Mouse (Mus musculus) liver, adult 2 months (tissue): Measurements from ENCODE around the gene Atp6v0e. TPM values are rescaled to one million over a fixed set of nuclear protein-coding genes. Genes with fewer than 3 reads are reported as not detected.
A peak's percentile ranks its signal among the peaks of the same experiment; 100 is the strongest.

Source experiments
- DNase-seq: peaks from one replicate; pipeline ENCODE4 v3.0.0-alpha.2; 2011; ENCODE audit warnings: low read depth, low spot score; ENCODE audit errors: extremely low read depth
- H3K27ac ChIP-seq: fragments of 200-500 bp; replicated peaks from 2 replicates; pipeline ENCODE4 v1.5.1; 2012; ENCODE audit warnings: low read depth, mild to moderate bottlenecking, control low read depth, inconsistent platforms, low read length; ENCODE audit not compliant: insufficient read depth
- H3K27me3 ChIP-seq: fragments of 200-500 bp; 2 replicates; pipeline ENCODE4 v1.6.1; 2012; ENCODE audit warnings: mild to moderate bottlenecking, moderate library complexity, low read length, inconsistent platforms; ENCODE audit not compliant: control insufficient read depth, insufficient read depth
- H3K36me3 ChIP-seq: fragments of 200-500 bp; 2 replicates; pipeline ENCODE4 v1.6.1; 2012; ENCODE audit warnings: low read length, inconsistent platforms; ENCODE audit not compliant: control insufficient read depth, insufficient read depth
- H3K4me1 ChIP-seq: fragments of 200-500 bp; 2 replicates; pipeline ENCODE4 v1.6.1; 2011; ENCODE audit warnings: low read length; ENCODE audit not compliant: control insufficient read depth, insufficient read depth
- H3K4me3 ChIP-seq: fragments of 200-500 bp; 2 replicates; pipeline ENCODE4 v1.5.1; 2011; ENCODE audit warnings: low read depth, mild to moderate bottlenecking, control low read depth, low read length, moderate library complexity; ENCODE audit not compliant: insufficient read depth
- H3K79me2 ChIP-seq: fragments of 200-500 bp; 2 replicates; pipeline ENCODE4 v1.6.1; 2012; ENCODE audit warnings: inconsistent platforms, mild to moderate bottlenecking, low read length, moderate library complexity; ENCODE audit not compliant: control insufficient read depth, insufficient read depth
- H3K9ac ChIP-seq: fragments of 200-500 bp; 2 replicates; pipeline ENCODE4 v1.6.1; 2012; ENCODE audit warnings: low read depth, mild to moderate bottlenecking, control low read depth, inconsistent platforms, low read length
- CTCF ChIP-seq: fragments of 200-500 bp; IDR thresholded peaks from 2 replicates; pipeline ENCODE4 v1.5.1; 2011; ENCODE audit warnings: low read depth, low read length, control low read depth
- POLR2A ChIP-seq: fragments of 200-500 bp; IDR thresholded peaks from 2 replicates; pipeline ENCODE4 v1.6.1; 2011; ENCODE audit warnings: low read length, control low read depth; ENCODE audit not compliant: insufficient read depth; ENCODE audit errors: extremely low read depth
- WGBS: fragments of 180-500 bp; shearing (Covaris S2); methylation state at CpG from one replicate; pipeline ENCODE4 v1.1.7; 2018; 5-methylcytosine and 5-hydroxymethylcytosine counted together
- polyA plus RNA-seq: library from polyadenylated mRNA; depleted of rRNA; stranded (reverse); fragments of >200 nt; gene quantifications from 2 replicates; pipeline ENCODE4 v1.2.3, GENCODE M21; 2012
- total RNA-seq: library from RNA; depleted of rRNA; stranded (reverse); fragments of >200 nt; gene quantifications from 2 replicates; pipeline ENCODE4 v1.2.3, GENCODE M21; 2014

Atp6v0e gene
- total and polyA plus RNA-seq, 2 experiments = 108 to 122 TPM

GRCm38 (mm10) chr17:26662204-26662603 is 827 bp upstream of the Atp6v0e start:
- Histone ChIP-seq H3K4me1 (peaks cover 5% of the 10 kb centered on the region; the same call in 1 of the 2 replicates), H3K27ac (no peak overlapping the region), H3K9ac (no peak overlapping the region), H3K36me3 (no peaks in the 10 kb centered on the region), H3K27me3 (no peaks in the 10 kb centered on the region), H3K4me3 (no peak overlapping the region), H3K79me2 (no peaks in the 10 kb centered on the region)
- 85% methylated on average over 5 of the region's 5 CpGs for WGBS
- no peak for TF ChIP-seq POLR2A
- TF ChIP-seq CTCF = no peak
- DNase-seq = no peak

GRCm38 (mm10) chr17:26665600-26665999 is 2.6 kb downstream of the Atp6v0e start:
- peaks cover 5% of the 10 kb centered on the region; the same call in 1 of the 2 replicates for H3K4me1 ChIP-seq
- TF ChIP-seq CTCF = no peak
- no peak for TF ChIP-seq POLR2A
- DNase-seq = no peak
- H3K4me3 ChIP-seq = no peak overlapping the region
- no peaks in the 10 kb centered on the region for H3K27me3 ChIP-seq
- no peak overlapping the region for H3K9ac ChIP-seq
- H3K36me3 ChIP-seq = no peaks in the 10 kb centered on the region
- 86% methylated on average over 4 of the region's 4 CpGs for WGBS
- no peaks in the 10 kb centered on the region for H3K79me2 ChIP-seq
- no peak overlapping the region for H3K27ac ChIP-seq

GRCm38 (mm10) chr17:26671268-26671667 is 8.2 kb downstream of the Atp6v0e start:
- no peak overlapping the region for H3K27ac ChIP-seq
- H3K79me2 ChIP-seq = no peaks in the 10 kb centered on the region
- 64% methylated on average over 4 of the region's 4 CpGs for WGBS
- no peak for DNase-seq
- H3K27me3 ChIP-seq = 0 out of 2 replicates have a peak, but pooled peaks cover 2% of the 10 kb centered on the region
- peaks cover 1% of the 10 kb centered on the region; the same call in 1 of the 2 replicates for H3K4me1 ChIP-seq
- no peaks in the 10 kb centered on the region for H3K36me3 ChIP-seq
- no peak for TF ChIP-seq CTCF
- no peak for TF ChIP-seq POLR2A
- no peak overlapping the region for H3K4me3 ChIP-seq
- no peak overlapping the region for H3K9ac ChIP-seq

GRCm38 (mm10) chr17:26675845-26676244 is 12.8 kb downstream of the Atp6v0e start:
- no peak for TF ChIP-seq CTCF
- no peak for TF ChIP-seq POLR2A
- Histone ChIP-seq H3K27me3 (0 out of 2 replicates have a peak, but pooled peaks cover 2% of the 10 kb centered on the region), H3K79me2 (peaks cover 30% of the 10 kb centered on the region), H3K4me3 (peak overlapping the region; percentile 94; the same call in 1 of the 2 replicates), H3K36me3 (no peaks in the 10 kb centered on the region), H3K9ac (no peak overlapping the region), H3K27ac (no peak overlapping the region), H3K4me1 (peaks cover 7% of the 10 kb centered on the region)
- 29% methylated on average over 7 of the region's 7 CpGs for WGBS
- DNase-seq = no peak

GRCm38 (mm10) chr17:26676252-26676615 is 13.2 kb downstream of the Atp6v0e start:
- peak; percentile 74 for DNase-seq
- H3K27me3 ChIP-seq = 0 out of 2 replicates have a peak, but pooled peaks cover under 1% of the 10 kb centered on the region
- peaks cover 7% of the 10 kb centered on the region for H3K4me1 ChIP-seq
- TF ChIP-seq POLR2A (peak; percentile 83), CTCF (no peak)
- H3K79me2 ChIP-seq = peaks cover 32% of the 10 kb centered on the region
- peak overlapping the region; percentile 92 for H3K27ac ChIP-seq
- H3K36me3 ChIP-seq = no peaks in the 10 kb centered on the region
- under 1% methylated on average over 30 of the region's 30 CpGs for WGBS
- peak overlapping the region; percentile 94 for H3K4me3 ChIP-seq
- H3K9ac ChIP-seq = peak overlapping the region; percentile 89

- Histone ChIP-seq H3K36me3 (no peaks in the 10 kb centered on the region), H3K79me2 (peaks cover 37% of the 10 kb centered on the region), H3K9ac (peak overlapping the region; percentile 89), H3K27ac (peak overlapping the region; percentile 92), H3K4me3 (peak overlapping the region; percentile 94), H3K4me1 (peaks cover 7% of the 10 kb centered on the region), H3K27me3 (no peaks in the 10 kb centered on the region)
- 1% methylated on average over 26 of the region's 26 CpGs for WGBS
- TF ChIP-seq CTCF = no peak
- TF ChIP-seq POLR2A = no peak
- peak; percentile 62 for DNase-seq
These were observed 13.8 kb downstream of the Atp6v0e start for GRCm38 (mm10) chr17:26676616-26677376.
